Mouse (Mus musculus) cortical plate, adult 2 months (tissue): Measurements from ENCODE around the gene Ifna2.

Source experiments
- CTCF ChIP-seq: fragments of 200-500 bp; IDR thresholded peaks from 2 replicates; pipeline ENCODE4 v1.5.1; 2011; ENCODE audit warnings: mild to moderate bottlenecking, control low read depth, low read length; ENCODE audit not compliant: insufficient read depth; ENCODE audit errors: extremely low read depth
- POLR2A ChIP-seq: fragments of 200-500 bp; IDR thresholded peaks from 2 replicates; pipeline ENCODE4 v1.6.1; 2011; ENCODE audit warnings: mild to moderate bottlenecking, low read length, control low read depth; ENCODE audit not compliant: insufficient read depth; ENCODE audit errors: extremely low read depth

GRCm38 (mm10) chr4:88723497-88724090 is 39.9 kb upstream of the Ifna2 start:
- no peak for TF ChIP-seq POLR2A
- TF ChIP-seq CTCF = no peak
